Mouse (Mus musculus) testis, adult 2 months (tissue): ENCODE data around the gene Ilkap.

Experiments used
- CTCF ChIP-seq: fragments of 200-500 bp; IDR thresholded peaks from 2 replicates; pipeline ENCODE4 v1.5.1; 2012; ENCODE audit warnings: low read depth, mild to moderate bottlenecking, inconsistent platforms, low read length, moderate library complexity; ENCODE audit not compliant: control insufficient read depth, insufficient read depth, insufficient replicate concordance
- POLR2A ChIP-seq: fragments of 200-500 bp; IDR thresholded peaks from 2 replicates; pipeline ENCODE4 v1.6.1; 2012; ENCODE audit warnings: low read depth, mild to moderate bottlenecking, inconsistent platforms, low read length, moderate library complexity; ENCODE audit not compliant: control insufficient read depth

GRCm38 (mm10) chr1:91439776-91440175 lies 41.2 kb upstream of the Ilkap start:
- TF ChIP-seq POLR2A (no peak), CTCF (no peak)
